Mouse (Mus musculus): ENCODE results near the gene Fbxl14. TPM values are rescaled to one million over a fixed set of nuclear protein-coding genes. Genes with fewer than 3 reads are reported as not detected.

Gene Fbxl14
- polyA plus RNA-seq, 1 experiment from 2014 or later, result 17.1 TPM

GRCm38 (mm10) chr6:119470777-119471176 is 8.7 kb upstream of the Fbxl14 start:
- DNase-seq (ENCODE audit: low spot score), result no peak

- DNase-seq (ENCODE audit: low spot score), result peak; percentile 59
These were observed 7.3 kb upstream of the Fbxl14 start for GRCm38 (mm10) chr6:119472135-119472534.

GRCm38 (mm10) chr6:119472705-119473104 is 6.8 kb upstream of the Fbxl14 start:
- DNase-seq (ENCODE audit: low spot score), result no peak

- no peak for DNase-seq (ENCODE audit: low spot score)
These were observed 6.0 kb upstream of the Fbxl14 start for GRCm38 (mm10) chr6:119473446-119473845.

GRCm38 (mm10) chr6:119473992-119474391 is 5.5 kb upstream of the Fbxl14 start:
- no peak for DNase-seq (ENCODE audit: low spot score)

GRCm38 (mm10) chr6:119475988-119476387 is 3.5 kb upstream of the Fbxl14 start:
- no peak for DNase-seq (ENCODE audit: low spot score)

GRCm38 (mm10) chr6:119477686-119478310 is 1.7 kb upstream of the Fbxl14 start:
- no peak for DNase-seq (ENCODE audit: low spot score)

GRCm38 (mm10) chr6:119478560-119479342 is 717 bp upstream of the Fbxl14 start:
- DNase-seq (ENCODE audit: low spot score), result peak; percentile 89

- peak; percentile 81 for DNase-seq (ENCODE audit: low spot score)
These were observed 623 bp downstream of the Fbxl14 start for GRCm38 (mm10) chr6:119479876-119480705.

GRCm38 (mm10) chr6:119480706-119481331 is 1.4 kb downstream of the Fbxl14 start:
- peak; percentile 30 for DNase-seq (ENCODE audit: low spot score)

GRCm38 (mm10) chr6:119481741-119482390 is 2.4 kb downstream of the Fbxl14 start:
- peak; percentile 58 for DNase-seq (ENCODE audit: low spot score)

GRCm38 (mm10) chr6:119482958-119483600 is 3.6 kb downstream of the Fbxl14 start:
- no peak for DNase-seq (ENCODE audit: low spot score)

GRCm38 (mm10) chr6:119485486-119485885 is 6.0 kb downstream of the Fbxl14 start:
- no peak for DNase-seq (ENCODE audit: low spot score)

GRCm38 (mm10) chr6:119486381-119487084 is 7.1 kb downstream of the Fbxl14 start:
- no peak for DNase-seq (ENCODE audit: low spot score)

GRCm38 (mm10) chr6:119487085-119487458 is 7.6 kb downstream of the Fbxl14 start:
- DNase-seq (ENCODE audit: low spot score), result no peak

- no peak for DNase-seq (ENCODE audit: low spot score)
These were observed 8.2 kb downstream of the Fbxl14 start for GRCm38 (mm10) chr6:119487619-119488018.

GRCm38 (mm10) chr6:119489765-119490164 is 10.3 kb downstream of the Fbxl14 start:
- peak; percentile 82 for DNase-seq (ENCODE audit: low spot score)

- no peak for DNase-seq (ENCODE audit: low spot score)
These were observed 11.1 kb downstream of the Fbxl14 start for GRCm38 (mm10) chr6:119490549-119490948.

GRCm38 (mm10) chr6:119491006-119491405 is 11.5 kb downstream of the Fbxl14 start:
- no peak for DNase-seq (ENCODE audit: low spot score)

Measured in thymus, postnatal 0 days (tissue).